Mouse (Mus musculus) thymus, adult 2 months (tissue): ENCODE results near the gene Prss53. TPM values are rescaled to one million over a fixed set of nuclear protein-coding genes. Genes with fewer than 3 reads are reported as not detected.
"Not testable (repeated sequence)": the region's sequence is repeated elsewhere in the genome, so short reads cannot be mapped to it uniquely, and the experiment has no call there.

Experiments
- DNase-seq: peaks from one replicate; pipeline ENCODE4 v3.0.0; 2021
- H3K27ac ChIP-seq: fragments of 200-500 bp; 2 replicates; pipeline ENCODE4 v1.5.1; 2012; ENCODE audit warnings: low read length, control low read depth; ENCODE audit not compliant: control insufficient read depth, insufficient read depth
- H3K27me3 ChIP-seq: fragments of 200-500 bp; 2 replicates; pipeline ENCODE4 v1.6.1; 2012; ENCODE audit warnings: mild to moderate bottlenecking, low read length, moderate library complexity, mixed read lengths; ENCODE audit not compliant: control insufficient read depth, insufficient read depth
- H3K36me3 ChIP-seq: fragments of 200-500 bp; 2 replicates; pipeline ENCODE4 v1.6.1; 2012; ENCODE audit warnings: mild to moderate bottlenecking, low read length, moderate library complexity; ENCODE audit not compliant: control insufficient read depth, insufficient read depth
- H3K4me1 ChIP-seq: fragments of 200-500 bp; replicated peaks from 2 replicates; pipeline ENCODE4 v1.6.1; 2012; ENCODE audit warnings: low read length; ENCODE audit not compliant: control insufficient read depth, insufficient read depth
- H3K4me3 ChIP-seq: fragments of 200-500 bp; 2 replicates; pipeline ENCODE4 v1.5.1; 2012; ENCODE audit warnings: mild to moderate bottlenecking, low read length, control low read depth, moderate library complexity; ENCODE audit not compliant: control insufficient read depth, insufficient read depth
- CTCF ChIP-seq: fragments of 200-500 bp; IDR thresholded peaks from 2 replicates; pipeline ENCODE4 v1.5.1; 2012; ENCODE audit warnings: mild to moderate bottlenecking, control low read depth, low read length, moderate library complexity, borderline replicate concordance; ENCODE audit not compliant: control insufficient read depth, poor library complexity, insufficient read depth; ENCODE audit errors: extremely low read depth
- POLR2A ChIP-seq: fragments of 200-500 bp; IDR thresholded peaks from 2 replicates; pipeline ENCODE4 v1.6.1; 2012; ENCODE audit warnings: mild to moderate bottlenecking, low read length, control low read depth, moderate library complexity; ENCODE audit not compliant: control insufficient read depth, poor library complexity, insufficient read depth; ENCODE audit errors: extremely low read depth
- WGBS: fragments of 180-500 bp; shearing (Covaris S2); methylation state at CpG from one replicate; pipeline ENCODE4 v1.1.7; 2018; 5-methylcytosine and 5-hydroxymethylcytosine counted together
- polyA plus RNA-seq: library from polyadenylated mRNA; depleted of rRNA; stranded (reverse); fragments of >200 nt; gene quantifications from 2 replicates; pipeline ENCODE4 v1.2.3, GENCODE M21; 2012; rRNA removed

Gene Prss53
- polyA plus RNA-seq, 1 experiment = 2.5 TPM

DNA sequence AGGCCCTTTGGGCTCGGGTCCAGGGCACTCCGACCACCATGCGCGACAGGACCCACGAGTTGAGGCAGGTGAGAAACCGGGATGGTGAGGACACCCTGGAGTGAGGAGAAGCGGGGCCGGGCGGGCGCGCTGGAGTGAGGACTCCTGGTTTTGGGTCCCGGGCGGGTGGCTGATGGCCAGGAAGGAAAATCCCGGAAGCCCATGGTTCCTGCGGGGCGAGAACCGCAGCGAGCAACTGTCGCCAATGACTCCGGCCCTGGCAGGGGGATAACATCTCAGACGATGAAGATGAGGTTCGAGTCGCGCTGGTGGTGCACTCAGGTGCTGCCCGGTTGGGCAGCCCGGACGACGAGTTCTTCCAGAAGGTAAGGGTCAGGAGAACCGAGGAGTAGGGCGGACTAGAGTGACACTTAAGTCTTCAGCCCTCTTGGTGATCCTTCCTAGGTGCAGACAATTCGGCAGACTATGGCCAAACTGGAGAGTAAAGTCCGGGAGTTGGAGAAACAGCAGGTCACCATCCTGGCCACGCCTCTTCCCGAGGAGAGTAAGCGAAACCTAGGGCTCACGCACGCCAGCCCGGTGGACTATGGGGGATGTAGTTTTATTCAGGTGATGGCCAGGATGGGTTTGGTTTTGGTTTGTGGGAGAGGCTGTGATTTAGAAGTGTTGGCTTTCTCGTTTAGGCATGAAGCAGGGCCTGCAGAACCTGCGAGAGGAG lies 48.6 kb downstream of the Prss53 start:
- peak; percentile 81 for DNase-seq
- TF ChIP-seq CTCF (no peak), POLR2A (no peak)
- 0% methylated on average over 40 of the region's 40 CpGs for WGBS
- Histone ChIP-seq H3K27ac (peak overlapping the region; percentile 47), H3K36me3 (peaks cover 4% of the 10 kb centered on the region; the same call in 1 of the 2 replicates), H3K4me3 (peak overlapping the region; percentile 67), H3K27me3 (no peaks in the 10 kb centered on the region), H3K4me1 (peaks cover 2% of the 10 kb centered on the region; the same call in 1 of the 2 replicates)

DNA sequence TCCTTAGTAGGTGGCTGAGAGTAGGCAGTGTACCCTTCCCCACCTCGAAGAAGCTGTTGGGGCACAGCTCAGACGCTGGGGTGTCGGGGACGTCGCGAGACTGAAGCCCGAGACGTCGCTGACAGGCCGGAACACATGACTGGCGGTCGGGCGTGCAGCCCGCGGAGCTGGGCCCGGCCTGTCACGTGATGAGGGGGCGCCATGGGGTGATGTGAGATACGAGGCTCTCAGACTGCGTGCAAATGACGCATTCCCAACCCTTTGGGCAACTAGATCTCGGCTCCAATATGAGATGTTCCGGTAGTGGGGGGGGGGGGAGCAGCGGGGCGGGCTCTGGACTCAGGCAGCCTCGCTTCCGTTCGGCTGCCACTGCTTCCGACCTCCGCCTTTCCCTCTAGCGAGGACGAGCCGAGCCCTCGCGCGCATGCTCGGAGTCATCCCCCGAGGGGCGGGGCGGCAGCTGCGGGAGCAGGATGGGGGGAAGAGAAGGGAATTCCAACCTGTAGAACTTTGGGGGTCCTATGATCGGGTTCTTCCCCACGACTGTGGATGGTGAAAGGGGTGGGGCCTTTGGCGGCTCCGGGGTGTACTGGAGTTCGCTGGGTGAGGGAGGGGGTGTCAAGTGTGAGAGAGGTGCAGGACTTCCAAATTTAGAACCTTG lies 49.3 kb downstream of the Prss53 start:
- peaks cover 2% of the 10 kb centered on the region; the same call in 1 of the 2 replicates for H3K4me1 ChIP-seq
- no peaks in the 10 kb centered on the region for H3K27me3 ChIP-seq
- H3K36me3 ChIP-seq = peaks cover 3% of the 10 kb centered on the region; the same call in 1 of the 2 replicates
- peak; percentile 94 for DNase-seq
- H3K27ac ChIP-seq = peak overlapping the region; percentile 89
- H3K4me3 ChIP-seq = peak overlapping the region; percentile 67
- WGBS = under 1% methylated on average over 46 of the region's 46 CpGs
- TF ChIP-seq CTCF (peak; percentile 55), POLR2A (peak; percentile 32; the same call in 1 of the 2 replicates)

GRCm38 (mm10) chr7:127840886-127841285 lies 49.9 kb downstream of the Prss53 start:
- H3K4me3 ChIP-seq = peak overlapping the region; percentile 67
- H3K27ac ChIP-seq = peak overlapping the region; percentile 89
- no peaks in the 10 kb centered on the region for H3K36me3 ChIP-seq
- H3K27me3 ChIP-seq = no peaks in the 10 kb centered on the region
- H3K4me1 ChIP-seq = peaks cover 2% of the 10 kb centered on the region; the same call in 1 of the 2 replicates
- DNase-seq = peak; percentile 77
- under 1% methylated on average over 15 of the region's 15 CpGs for whole genome bisulfite sequencing
- TF ChIP-seq POLR2A = no peak; the same call in 1 of the 2 replicates
- TF ChIP-seq CTCF = no peak

GRCm38 (mm10) chr7:127840031-127840430 lies 50.7 kb downstream of the Prss53 start:
- H3K36me3 ChIP-seq, DNase-seq, H3K4me1 ChIP-seq, H3K4me3 ChIP-seq, H3K27ac ChIP-seq, H3K27me3 ChIP-seq: not testable (repeated sequence)
- 88% methylated on average over 2 of the region's 2 CpGs for WGBS

DNA sequence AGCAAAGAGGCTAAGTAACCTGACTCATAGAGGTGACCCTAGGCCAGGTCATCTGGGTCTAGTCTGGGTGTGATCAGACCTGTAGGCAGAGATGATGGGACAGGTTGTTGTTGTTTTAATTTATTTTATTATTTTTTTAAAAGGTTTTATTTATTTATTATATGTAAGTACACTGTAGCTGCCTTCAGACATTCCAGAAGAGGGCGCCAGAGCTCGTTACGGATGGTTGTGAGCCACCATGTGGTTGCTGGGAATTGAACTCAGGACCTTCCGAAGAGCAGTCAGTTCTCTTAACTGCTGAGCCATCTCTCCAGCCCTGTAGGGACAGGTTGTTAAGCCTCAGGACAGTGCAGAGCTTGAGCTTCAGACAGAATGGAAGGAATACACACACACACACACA lies 52.9 kb downstream of the Prss53 start:
- not testable (repeated sequence) for H3K27ac ChIP-seq, H3K4me1 ChIP-seq, H3K4me3 ChIP-seq, H3K36me3 ChIP-seq, DNase-seq, H3K27me3 ChIP-seq
- WGBS = 97% methylated on average over 4 of the region's 4 CpGs

DNA sequence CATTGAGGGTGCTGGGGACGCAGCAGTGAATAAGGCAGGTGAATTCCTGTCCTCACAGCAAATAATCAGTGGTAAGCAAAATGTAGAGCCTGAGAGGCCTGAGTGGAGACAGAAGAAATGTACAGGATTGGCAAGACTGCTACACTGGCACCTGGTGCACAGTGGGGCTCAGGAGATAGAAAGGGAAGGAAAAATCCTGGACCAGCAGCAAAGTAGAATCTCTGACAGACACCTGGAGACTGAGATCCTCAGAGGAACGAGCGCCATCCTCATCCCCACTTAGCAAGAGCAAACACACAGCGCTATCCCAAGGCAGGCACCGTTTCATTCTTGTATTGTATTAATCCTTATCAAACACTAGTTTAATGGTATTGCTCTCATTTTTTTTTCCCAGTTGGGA lies 53.3 kb downstream of the Prss53 start:
- 96% methylated on average over 5 of the region's 5 CpGs for WGBS

More for the DNA sequence above, 53.3 kb downstream of the Prss53 start:
- no peak overlapping the region for H3K27ac ChIP-seq
- DNase-seq = no peak
- no peak overlapping the region for H3K4me3 ChIP-seq
- H3K27me3 ChIP-seq = no peaks in the 10 kb centered on the region
- no peaks in the 10 kb centered on the region for H3K36me3 ChIP-seq
- TF ChIP-seq CTCF = no peak
- peaks cover under 1% of the 10 kb centered on the region; the same call in 1 of the 2 replicates for H3K4me1 ChIP-seq

Other genes starting within 250 kb of the Prss53 start
- 61.2 and 76.1 TPM in 2 replicates for gene Bcl7c, start 182.0 kb downstream of the Prss53 start, polyA plus RNA-seq
- gene Ctf1, start 178.2 kb downstream of the Prss53 start, polyA plus RNA-seq = 15.8 and 16.3 TPM in 2 replicates
- gene Ctf2, start 158.8 kb downstream of the Prss53 start, polyA plus RNA-seq = not detected in 2 replicates
- gene Fbxl19, start 146.4 kb downstream of the Prss53 start, polyA plus RNA-seq = 38.9 and 43.7 TPM in 2 replicates
- gene Orai3, start 121.2 kb downstream of the Prss53 start, polyA plus RNA-seq = 23.8 and 27.0 TPM in 2 replicates
- gene Setd1a, start 114.3 kb downstream of the Prss53 start, polyA plus RNA-seq = 29.9 and 36.7 TPM in 2 replicates
- gene Gm49388, start 105.4 kb downstream of the Prss53 start, polyA plus RNA-seq = not detected in 2 replicates
- 25.9 and 30.1 TPM in 2 replicates for gene Hsd3b7, start 90.4 kb downstream of the Prss53 start, polyA plus RNA-seq
- gene Stx4a, start 66.7 kb downstream of the Prss53 start, polyA plus RNA-seq = 76.1 and 93.3 TPM in 2 replicates
- 3.4 and 4.2 TPM in 2 replicates for gene Stx1b, start 66.4 kb downstream of the Prss53 start, polyA plus RNA-seq
- gene Zfp646, start 14.7 kb downstream of the Prss53 start, polyA plus RNA-seq = 61.3 and 64.2 TPM in 2 replicates
- 23.9 and 34.9 TPM in 2 replicates for gene Zfp668, start 14.1 kb downstream of the Prss53 start, polyA plus RNA-seq
- not detected in 2 replicates for gene Gm21974, start 4.5 kb upstream of the Prss53 start, polyA plus RNA-seq
- gene Vkorc1, start 4.6 kb upstream of the Prss53 start, polyA plus RNA-seq = 56.9 and 75.1 TPM in 2 replicates
- gene Bckdk, start 13.1 kb upstream of the Prss53 start, polyA plus RNA-seq = 94.9 and 103 TPM in 2 replicates
- gene Kat8, start 21.5 kb upstream of the Prss53 start, polyA plus RNA-seq = 25.5 and 29.4 TPM in 2 replicates
- 5.4 and 6.9 TPM in 2 replicates for gene Prss8, start 39.1 kb upstream of the Prss53 start, polyA plus RNA-seq
- 10.3 and 15.8 TPM in 2 replicates for gene Prss36, start 55.8 kb upstream of the Prss53 start, polyA plus RNA-seq
- 478 and 527 TPM in 2 replicates for gene Fus, start 76.5 kb upstream of the Prss53 start, polyA plus RNA-seq
- 420 and 521 TPM in 2 replicates for gene Pycard, start 102.9 kb upstream of the Prss53 start, polyA plus RNA-seq
- 1.4 and 13.4 TPM in 2 replicates for gene Trim72, start 113.0 kb upstream of the Prss53 start, polyA plus RNA-seq
- 7.9 and 9.6 TPM in 2 replicates for gene Itgam, start 171.7 kb upstream of the Prss53 start, polyA plus RNA-seq
- gene Gm49368, start 171.7 kb upstream of the Prss53 start, polyA plus RNA-seq = 0.03 TPM in 1 of 2 replicates, not detected in the other
- gene Itgax, start 238.6 kb upstream of the Prss53 start, polyA plus RNA-seq = 9.4 and 14.7 TPM in 2 replicates